Mouse (Mus musculus) CH12.LX (cell line): Measurements from ENCODE around the gene Rpl3l. TPM values are rescaled to one million over a fixed set of nuclear protein-coding genes. Genes with fewer than 3 reads are reported as not detected.

Experiments
- DNase-seq: peaks from one replicate; pipeline ENCODE4 v3.0.0-alpha.2; 2013; ENCODE audit errors: extremely low read depth
- H3K27ac ChIP-seq: 2 replicates; pipeline ENCODE4 v1.5.1; 2012; ENCODE audit warnings: low read depth, mild to moderate bottlenecking, control low read depth, moderate library complexity; ENCODE audit not compliant: insufficient read depth
- H3K27me3 ChIP-seq: replicated peaks from 2 replicates; pipeline ENCODE3; 2012; ENCODE audit warnings: inconsistent platforms
- H3K36me3 ChIP-seq, 2 experiments: replicated peaks in 1 of 2; 2 replicates each; pipeline versions ENCODE3 to v1.6.1; 2012; ENCODE audit warnings: inconsistent platforms in 1 of 2, low read length in 1 of 2, mild to moderate bottlenecking in 1 of 2, mixed read lengths in 1 of 2, moderate library complexity in 1 of 2; ENCODE audit not compliant: control insufficient read depth in 1 of 2, insufficient read depth in 1 of 2
- H3K4me1 ChIP-seq, 2 experiments: 2 replicates each; pipeline ENCODE4 v1.6.1; 2012; ENCODE audit warnings: inconsistent platforms in 1 of 2, moderate library complexity in 1 of 2; ENCODE audit not compliant: insufficient read depth in 2 of 2, control insufficient read depth in 1 of 2
- H3K4me2 ChIP-seq: 2 replicates; pipeline ENCODE4 v1.6.1; 2012; ENCODE audit warnings: low read depth, mild to moderate bottlenecking, control low read depth; ENCODE audit not compliant: poor library complexity, insufficient read depth, severe bottlenecking
- H3K4me3 ChIP-seq, 3 experiments: fragments of 150-350 bp in 1 of 3; sonication (generic) in 1 of 3; replicated peaks in 1 of 3; 2 replicates each; pipeline versions ENCODE3 to v1.5.1; 2011 to 2012; ENCODE audit warnings: low read depth in 2 of 3, low read length in 2 of 3, mild to moderate bottlenecking in 2 of 3, moderate library complexity in 2 of 3, control low read depth in 1 of 3, improper control_type of control experiment in 1 of 3, inconsistent platforms in 1 of 3, mixed read lengths in 1 of 3; ENCODE audit not compliant: poor library complexity in 1 of 3
- H3K79me2 ChIP-seq: replicated peaks from 2 replicates; pipeline ENCODE4 v1.6.1; 2012; ENCODE audit warnings: mild to moderate bottlenecking, moderate library complexity; ENCODE audit not compliant: control insufficient read depth, poor library complexity, insufficient read depth, severe bottlenecking; ENCODE audit errors: extremely low read depth
- H3K9ac ChIP-seq: 2 replicates; pipeline ENCODE4 v1.6.1; 2012; ENCODE audit warnings: low read depth, mild to moderate bottlenecking, control low read depth, moderate library complexity; ENCODE audit not compliant: insufficient read depth
- H3K9me3 ChIP-seq: replicated peaks from 2 replicates; pipeline ENCODE3; 2012; ENCODE audit warnings: low read length, inconsistent platforms, mixed read lengths
- BHLHE40 ChIP-seq: IDR thresholded peaks from 2 replicates; pipeline ENCODE4 v1.6.1; 2011; ENCODE audit warnings: mild to moderate bottlenecking, low read depth, low read length, improper control_type of control experiment
- CHD1 ChIP-seq: IDR thresholded peaks from 2 replicates; pipeline ENCODE4 v1.6.1; 2012; ENCODE audit warnings: low read depth, low read length, improper control_type of control experiment, inconsistent platforms
- CTCF ChIP-seq, 2 experiments: IDR thresholded peaks in 1 of 2; conservative IDR thresholded peaks in 1 of 2; 2 replicates each; pipeline ENCODE4 v1.5.1; 2011 to 2012; ENCODE audit warnings: low read depth in 2 of 2, low read length in 2 of 2, improper control_type of control experiment in 1 of 2, inconsistent platforms in 1 of 2, mild to moderate bottlenecking in 1 of 2, moderate library complexity in 1 of 2
- ELF1 ChIP-seq: IDR thresholded peaks from 2 replicates; pipeline ENCODE4 v1.6.1; 2014; ENCODE audit warnings: low read depth, mild to moderate bottlenecking, inconsistent platforms, low read length, improper control_type of control experiment
- EP300 ChIP-seq: IDR thresholded peaks from 2 replicates; pipeline ENCODE4 v1.6.1; 2011; ENCODE audit warnings: low read length, improper control_type of control experiment
- ETS1 ChIP-seq: conservative IDR thresholded peaks from 2 replicates; pipeline ENCODE4 v1.6.1; 2012; ENCODE audit warnings: low read depth, mild to moderate bottlenecking, inconsistent platforms, low read length, improper control_type of control experiment, moderate library complexity
- HCFC1 ChIP-seq: IDR thresholded peaks from 2 replicates; pipeline ENCODE4 v1.6.1; 2012; ENCODE audit warnings: low read depth, mild to moderate bottlenecking, inconsistent platforms, low read length, improper control_type of control experiment
- IRF4 ChIP-seq: IDR thresholded peaks from 2 replicates; pipeline ENCODE4 v1.6.1; 2014; ENCODE audit warnings: low read depth, mild to moderate bottlenecking, inconsistent platforms, low read length, improper control_type of control experiment
- JUN ChIP-seq: IDR thresholded peaks from 2 replicates; pipeline ENCODE4 v1.6.1; 2011; ENCODE audit warnings: low read depth, mild to moderate bottlenecking, low read length, improper control_type of control experiment, moderate library complexity; ENCODE audit not compliant: insufficient read depth
- JUND ChIP-seq: conservative IDR thresholded peaks from 2 replicates; pipeline ENCODE4 v1.6.1; 2011; ENCODE audit warnings: low read depth, low read length, improper control_type of control experiment
- KAT2A ChIP-seq: IDR thresholded peaks from 2 replicates; pipeline ENCODE4 v1.6.1; 2012; ENCODE audit warnings: low read length, improper control_type of control experiment, inconsistent platforms; ENCODE audit not compliant: insufficient replicate concordance
- MAX ChIP-seq: IDR thresholded peaks from 2 replicates; pipeline ENCODE4 v1.6.1; 2011; ENCODE audit warnings: low read length, improper control_type of control experiment
- MAZ ChIP-seq: IDR thresholded peaks from 2 replicates; pipeline ENCODE4 v1.6.1; 2012; ENCODE audit warnings: low read depth, mild to moderate bottlenecking, inconsistent platforms, low read length, improper control_type of control experiment, moderate library complexity
- MXI1 ChIP-seq: IDR thresholded peaks from 2 replicates; pipeline ENCODE4 v1.6.1; 2011; ENCODE audit warnings: mild to moderate bottlenecking, low read depth, low read length, improper control_type of control experiment
- NELFE ChIP-seq: IDR thresholded peaks from 2 replicates; pipeline ENCODE4 v1.6.1; 2011; ENCODE audit warnings: low read depth, low read length, improper control_type of control experiment
- NRF1 ChIP-seq: IDR thresholded peaks from 2 replicates; pipeline ENCODE4 v1.6.1; 2014; ENCODE audit warnings: low read depth, mild to moderate bottlenecking, inconsistent platforms, low read length, improper control_type of control experiment, moderate library complexity
- PAX5 ChIP-seq: IDR thresholded peaks from 2 replicates; pipeline ENCODE4 v1.6.1; 2012; ENCODE audit warnings: low read length, inconsistent platforms, mixed read lengths
- POLR2A ChIP-seq: IDR thresholded peaks from 2 replicates; pipeline ENCODE4 v1.6.1; 2011; ENCODE audit warnings: low read depth, mild to moderate bottlenecking, improper control_type of control experiment, low read length
- POLR2AphosphoS2 ChIP-seq: IDR thresholded peaks from 2 replicates; pipeline ENCODE4 v1.6.1; 2011; ENCODE audit warnings: low read depth, low read length, improper control_type of control experiment
- RCOR1 ChIP-seq: conservative IDR thresholded peaks from 2 replicates; pipeline ENCODE4 v1.6.1; 2012; ENCODE audit warnings: low read depth, mild to moderate bottlenecking, inconsistent platforms, low read length, improper control_type of control experiment
- SIN3A ChIP-seq: IDR thresholded peaks from 2 replicates; pipeline ENCODE4 v1.6.1; 2012; ENCODE audit warnings: low read length, improper control_type of control experiment, inconsistent platforms
- UBTF ChIP-seq: IDR thresholded peaks from 2 replicates; pipeline ENCODE4 v1.6.1; 2012; ENCODE audit warnings: low read depth, mild to moderate bottlenecking, inconsistent platforms, low read length, improper control_type of control experiment, moderate library complexity
- ZKSCAN1 ChIP-seq: IDR thresholded peaks from 2 replicates; pipeline ENCODE4 v1.6.1; 2012; ENCODE audit warnings: low read depth, inconsistent platforms, low read length, improper control_type of control experiment, borderline replicate concordance
- dilution Hi-C: fragments of 300-500 bp; cut with MboI; formaldehyde crosslinking; loops from 2 replicates; pipeline ENCODE4 v1.14.3; 2020; ENCODE audit warnings: low sequenced_read_pairs; ENCODE audit not compliant: extremely low pct_unique_long_range_greater_than_20kb, extremely low pct_ligation_motif_present
- in situ Hi-C: fragments of 300-500 bp; cut with MboI; formaldehyde crosslinking; loops from 3 replicates; pipeline ENCODE4 v1.14.3; 2019; ENCODE audit warnings: low sequenced_read_pairs, low pct_ligation_motif_present, low pct_unique_long_range_greater_than_20kb, mixed read lengths
- polyA plus RNA-seq: library from polyadenylated mRNA; unstranded; fragments of >175 nt; gene quantifications from 2 replicates; pipeline ENCODE4 v1.2.1, GENCODE M21; 2012; ENCODE audit warnings: low read depth; ENCODE audit not compliant: insufficient read length
- total RNA-seq, 2 experiments: library from RNA; depleted of rRNA; stranded (reverse); fragments of 300-350 nt in 1 of 2; fragments of >200 nt in 1 of 2; gene quantifications; 2 replicates each; pipeline ENCODE4 v1.2.3; 2012 to 2014

Rpl3l gene
- total and polyA plus RNA-seq, 3 experiments = 0.91 TPM; not detected in 2

GRCm38 (mm10) chr17:24732233-24732935, 4.8 kb downstream of the Rpl3l start:
- no peaks in the 10 kb centered on the region for H3K79me2 ChIP-seq
- H3K27me3 ChIP-seq = no peaks in the 10 kb centered on the region
- no peak overlapping the region for H3K4me2 ChIP-seq
- peaks cover 4 to 32% of the 10 kb centered on the region in 2 experiments; a peak in 3 of 4 replicates for H3K4me1 ChIP-seq
- dilution Hi-C loops (no loop called here), in situ Hi-C loops (no loop called here)
- peaks cover 0 to 7% of the 10 kb centered on the region in 2 experiments for H3K36me3 ChIP-seq
- H3K9ac ChIP-seq = no peak overlapping the region
- H3K4me3 ChIP-seq = no peak overlapping the region
- H3K9me3 ChIP-seq = no peaks in the 10 kb centered on the region
- no peak overlapping the region for H3K27ac ChIP-seq
- DNase-seq = no peak
- TF ChIP-seq PAX5 (no peak), CTCF (conservative IDR thresholded peaks at IDR 0.05 in 1 of 2, IDR thresholded peaks at IDR 0.05 in 1 of 2; ENCODE audit: low read depth in 2 of 2, low read length in 2 of 2) (no peak), CHD1 (no peak), RCOR1 (no peak), IRF4 (no peak), MXI1 (no peak), MAX (no peak), HCFC1 (no peak), SIN3A (no peak), MAZ (no peak), NELFE (no peak), NRF1 (no peak), JUND (no peak), ELF1 (no peak), JUN (no peak), POLR2AphosphoS2 (no peak), KAT2A (no peak), ZKSCAN1 (no peak)

GRCm38 (mm10) chr17:24733434-24734050, 5.9 kb downstream of the Rpl3l start:
- peaks cover 4 to 41% of the 10 kb centered on the region in 2 experiments; a peak in 3 of 4 replicates for H3K4me1 ChIP-seq
- no peak overlapping the region for H3K27ac ChIP-seq
- H3K4me3 ChIP-seq = no peak overlapping the region
- in situ Hi-C loops (no loop called here), dilution Hi-C loops (no loop called here)
- H3K27me3 ChIP-seq = no peaks in the 10 kb centered on the region
- no peaks in the 10 kb centered on the region for H3K9me3 ChIP-seq
- TF ChIP-seq CHD1 (no peak), MAZ (no peak), EP300 (no peak), JUN (no peak), BHLHE40 (no peak), ETS1 (no peak), POLR2A (no peak), UBTF (no peak)
- DNase-seq = no peak
- H3K36me3 ChIP-seq = peaks cover 0 to 7% of the 10 kb centered on the region in 2 experiments
- no peak overlapping the region for H3K4me2 ChIP-seq
- no peak overlapping the region for H3K9ac ChIP-seq
- no peaks in the 10 kb centered on the region for H3K79me2 ChIP-seq
